Mouse (Mus musculus): ENCODE measurements around the gene Zfp811. TPM values are rescaled to one million over a fixed set of nuclear protein-coding genes. Genes with fewer than 3 reads are reported as not detected.
"Not testable (repeated sequence)": the region's sequence is repeated elsewhere in the genome, so short reads cannot be mapped to it uniquely, and the experiment has no call there.

Zfp811 gene
- total RNA-seq (2021) = under 1 TPM; 0.14 to 0.23 TPM
- long read RNA-seq, experiment 1 = 0 reads
- long read RNA-seq, experiment 2 = 0 reads

DNA sequence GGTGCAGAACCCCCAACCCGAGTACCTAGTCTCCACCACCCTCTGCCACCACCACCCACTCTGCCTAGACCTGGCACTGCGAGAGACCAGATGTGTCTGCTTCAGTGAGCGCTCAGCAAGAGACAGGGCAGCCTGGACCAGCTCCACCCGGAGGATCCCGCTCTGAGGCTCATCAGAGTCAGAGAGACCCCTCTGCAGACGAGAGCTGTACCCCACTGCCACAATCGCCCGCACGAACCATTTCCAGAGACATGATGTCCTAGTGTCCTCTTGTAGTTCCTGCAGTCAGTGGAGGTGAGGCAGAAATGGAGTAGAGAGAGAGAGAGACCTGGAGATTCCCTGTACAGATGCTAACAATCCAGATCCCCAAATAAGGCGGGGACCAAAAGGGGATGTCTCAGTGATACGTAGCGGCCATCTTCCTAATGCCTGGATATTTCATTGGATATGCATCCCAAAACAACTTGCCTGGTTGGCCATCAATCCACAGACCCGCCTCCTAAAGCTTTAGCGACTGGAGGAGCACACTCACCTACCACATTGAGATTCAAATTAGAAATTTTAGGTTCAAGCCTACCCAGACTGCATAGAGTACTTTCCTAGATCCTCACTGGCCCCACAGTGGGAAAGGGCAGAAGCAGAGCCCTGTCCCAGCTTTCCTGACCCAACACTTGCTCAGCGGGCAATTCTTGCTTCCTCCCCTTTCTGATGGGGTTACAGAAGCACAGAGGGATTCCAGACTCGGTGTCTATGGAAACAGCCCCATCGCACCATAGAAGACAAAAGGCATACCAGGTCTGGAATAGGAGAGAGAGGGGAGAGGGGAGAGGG, at the start of gene Zfp811:
TSS of gene Zfp811 (minus strand) at position 388 of the 831 bp plus-strand sequence.
- DNase-seq (ENCODE audit: low spot score) = peak; percentile 10

DNA sequence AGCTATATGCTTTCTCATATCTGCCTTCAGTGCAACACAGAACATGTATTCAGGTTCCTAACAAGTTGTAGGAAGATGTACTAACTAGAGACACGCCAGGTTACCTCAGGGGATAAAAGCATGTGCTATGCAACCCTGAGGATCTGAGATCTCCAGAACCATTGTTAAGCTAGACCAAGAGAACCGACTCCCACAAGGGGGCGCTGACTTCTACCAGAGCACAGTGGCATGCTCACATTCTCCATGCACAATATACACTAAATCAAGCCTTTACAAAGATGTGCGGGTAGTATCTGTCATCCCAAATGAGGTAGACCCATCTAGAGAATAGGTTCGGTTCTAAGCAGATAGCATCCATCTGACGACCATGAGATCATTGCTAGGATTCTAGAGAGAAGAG, 47.0 kb upstream of the Zfp811 start:
- not testable (repeated sequence) for DNase-seq (ENCODE audit: low spot score)

DNA sequence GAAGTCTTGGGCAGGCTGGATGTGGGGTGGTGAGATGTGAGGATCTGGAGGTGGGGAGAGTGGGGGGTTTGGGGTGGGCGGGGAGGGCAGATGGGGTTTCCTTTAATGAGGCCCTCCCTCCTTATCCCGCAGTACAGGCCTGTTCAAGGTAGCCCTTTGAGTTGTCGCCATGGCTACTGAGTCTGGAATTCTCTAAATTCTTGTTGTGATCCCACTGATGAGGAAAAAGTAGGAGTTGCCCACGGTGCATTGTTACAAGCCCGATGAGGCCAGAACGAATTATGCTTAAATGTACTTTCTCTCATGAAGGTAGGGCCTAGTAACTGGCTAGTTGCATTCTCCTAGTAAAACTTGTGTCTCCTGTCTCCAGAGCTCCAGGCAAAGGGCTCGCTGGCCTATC, 41.9 kb upstream of the Zfp811 start:
- no peak for DNase-seq (ENCODE audit: low spot score)

DNA sequence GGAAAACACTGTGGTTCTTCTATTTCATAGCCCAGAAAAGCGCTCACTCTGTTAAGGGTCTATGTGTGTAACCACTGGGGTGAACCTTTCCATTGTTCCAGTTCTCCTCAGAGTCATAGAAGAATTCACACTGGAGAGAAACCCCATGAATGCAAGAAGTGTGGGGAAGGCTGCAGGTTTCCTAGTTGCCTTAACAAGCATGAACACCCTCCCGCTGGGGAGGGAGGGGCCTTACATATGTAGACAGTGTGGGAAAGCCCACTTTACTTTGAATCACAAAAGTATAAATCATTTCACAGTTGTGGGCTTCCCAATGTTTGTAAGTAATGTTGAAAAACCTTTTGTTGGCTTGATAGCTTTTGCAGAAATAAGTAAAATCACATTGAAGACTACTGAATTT, 31.7 kb upstream of the Zfp811 start:
- no peak for DNase-seq (ENCODE audit: low spot score)

DNA sequence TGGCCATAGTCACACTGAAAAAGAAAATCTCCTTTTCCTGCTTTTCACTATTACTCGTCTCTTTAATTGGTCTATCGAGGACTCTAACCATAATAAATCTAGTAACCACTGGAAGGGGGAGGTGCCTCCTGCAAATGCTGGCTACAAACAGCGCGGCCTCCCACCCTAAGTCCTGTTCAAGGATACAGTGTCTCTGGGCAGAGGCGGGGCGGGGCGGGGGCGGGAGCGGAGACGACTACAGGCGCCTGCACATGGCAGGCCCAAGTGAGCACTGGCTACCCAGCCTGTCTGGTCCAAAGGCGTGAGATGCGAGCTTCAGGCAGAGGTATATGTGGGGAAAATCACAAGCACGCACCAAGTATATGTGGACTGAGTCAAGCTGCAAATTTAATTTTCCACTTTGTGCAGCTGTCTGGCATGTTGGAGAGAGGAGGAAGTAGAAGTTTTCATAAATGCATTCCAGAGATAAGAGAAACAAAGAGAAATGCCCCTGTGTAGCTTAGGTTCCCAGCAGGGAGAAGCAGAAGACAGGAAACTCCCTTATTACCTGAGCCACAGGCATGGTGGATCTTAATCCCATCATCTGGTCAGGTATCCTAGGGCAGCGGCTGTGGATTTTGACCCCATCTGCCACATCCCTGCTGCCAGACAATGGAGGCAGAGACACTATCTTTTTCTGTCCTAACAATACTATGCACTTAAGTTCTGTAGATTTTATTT, 29.5 kb upstream of the Zfp811 start:
- DNase-seq (ENCODE audit: low spot score) = no peak

DNA sequence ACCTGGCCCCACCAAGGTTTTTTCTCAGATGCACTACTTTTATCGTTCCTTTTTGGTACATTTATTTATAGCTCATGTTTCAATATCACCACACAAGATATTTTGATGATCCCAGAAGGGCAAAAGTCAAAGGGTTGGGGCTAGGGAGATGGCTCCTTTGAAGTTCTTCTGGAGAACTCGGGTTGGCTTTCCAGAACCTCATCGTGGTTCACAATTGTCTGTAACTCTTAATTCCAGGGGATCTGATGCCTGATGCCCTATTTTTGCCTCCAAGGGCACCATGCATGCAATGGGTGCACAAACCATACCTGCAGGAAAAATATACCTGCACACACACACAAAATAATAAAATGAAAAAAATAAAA, 20.7 kb upstream of the Zfp811 start:
- no peak for DNase-seq (ENCODE audit: low spot score)

DNA sequence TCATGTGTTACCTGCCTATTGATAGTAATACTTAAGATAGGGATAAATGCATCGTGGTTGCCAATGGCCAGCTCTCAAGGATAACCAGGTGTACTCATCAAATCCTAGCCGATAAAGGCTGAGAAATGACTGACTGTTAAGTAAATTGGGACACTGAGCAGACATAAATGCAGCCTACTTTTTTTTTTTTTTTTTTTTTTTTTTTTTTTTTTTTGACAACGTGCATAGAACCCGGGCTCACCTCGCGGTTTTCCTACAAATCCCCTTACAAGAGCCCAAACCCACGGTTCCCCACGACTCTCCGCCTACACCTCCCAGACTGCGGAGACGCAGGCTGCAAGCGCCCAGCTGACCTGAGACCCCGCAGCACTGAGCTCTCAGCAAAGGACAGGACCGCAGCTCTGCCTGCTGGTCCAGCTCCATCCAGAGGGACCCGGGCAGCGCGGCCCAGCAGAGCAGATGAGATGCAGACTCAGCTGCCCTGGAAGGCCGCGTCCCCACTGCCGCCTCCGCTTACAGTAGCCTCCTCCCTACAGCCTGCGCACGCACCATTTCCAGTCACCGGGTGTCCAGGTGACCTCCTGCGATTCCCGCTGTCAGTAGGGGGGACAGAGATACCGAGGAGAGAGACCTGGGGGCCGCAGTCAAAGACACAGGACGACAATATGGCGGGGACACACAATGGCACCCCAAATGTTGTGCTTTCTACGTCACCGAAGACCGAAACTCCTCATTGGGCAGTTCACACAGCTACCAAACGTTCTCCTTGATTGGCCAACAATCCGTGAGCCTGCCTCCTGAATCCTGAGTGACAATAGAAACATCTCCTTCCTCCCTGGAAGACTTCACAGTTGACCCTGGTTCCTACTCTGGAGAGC, 20.0 kb upstream of the Zfp811 start, which contains the start of gene Zfp799:
TSS of gene Zfp799 (minus strand) at position 722 of the 878 bp plus-strand sequence.
- peak; percentile 74 for DNase-seq (ENCODE audit: low spot score)

DNA sequence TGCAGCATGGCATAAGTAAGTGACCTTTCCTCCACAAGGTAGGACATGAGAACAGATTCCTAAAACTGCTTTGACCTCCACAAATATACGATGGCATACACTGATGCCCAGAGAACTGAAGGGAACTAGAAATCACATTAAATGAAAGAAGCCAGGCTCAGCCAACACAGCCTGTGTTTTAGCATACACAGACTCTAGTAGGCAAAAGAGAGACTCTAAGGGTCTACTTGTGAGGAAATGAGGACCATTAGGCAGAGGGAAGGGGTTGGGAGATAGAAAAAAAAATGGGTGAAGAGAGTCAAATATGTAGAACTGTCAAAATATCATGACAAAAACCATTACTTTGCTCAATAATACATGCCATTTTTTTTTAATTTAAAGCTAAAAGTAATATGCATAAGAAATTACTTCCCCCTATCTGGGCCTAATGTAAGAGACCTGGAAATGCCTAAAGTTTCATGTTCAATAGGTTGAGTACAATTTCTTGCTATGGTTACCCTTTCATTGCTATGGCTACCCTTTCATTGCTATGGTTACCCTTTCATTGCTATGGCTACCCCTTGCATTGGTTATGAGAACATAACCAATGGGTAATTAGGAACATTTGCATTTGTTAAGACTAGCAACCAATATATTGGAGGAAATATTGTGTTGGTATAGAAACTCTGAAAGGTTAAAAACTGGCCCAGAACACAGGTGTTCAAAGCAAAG, 6.5 kb upstream of the Zfp811 start:
- DNase-seq (ENCODE audit: low spot score) = no peak

DNA sequence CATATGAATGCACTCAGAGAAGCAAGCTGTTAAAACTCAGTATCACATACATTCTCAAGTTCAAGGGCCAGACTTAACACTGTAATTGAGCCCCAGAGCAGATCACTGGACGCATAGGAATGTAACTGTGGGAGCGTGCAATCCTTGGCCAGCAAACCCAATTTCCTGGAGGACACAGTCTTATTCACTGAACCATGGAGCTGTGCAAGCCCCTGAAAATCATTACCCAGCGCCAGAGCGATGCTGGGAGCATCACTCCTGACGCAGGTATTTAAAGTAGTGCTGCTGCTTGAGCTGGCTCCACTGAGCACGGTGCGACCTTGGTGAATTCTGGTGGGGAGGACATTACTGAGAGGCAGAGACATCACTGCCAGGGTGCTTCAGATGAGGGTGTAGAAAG, 4.4 kb upstream of the Zfp811 start:
- DNase-seq (ENCODE audit: low spot score) = no peak

DNA sequence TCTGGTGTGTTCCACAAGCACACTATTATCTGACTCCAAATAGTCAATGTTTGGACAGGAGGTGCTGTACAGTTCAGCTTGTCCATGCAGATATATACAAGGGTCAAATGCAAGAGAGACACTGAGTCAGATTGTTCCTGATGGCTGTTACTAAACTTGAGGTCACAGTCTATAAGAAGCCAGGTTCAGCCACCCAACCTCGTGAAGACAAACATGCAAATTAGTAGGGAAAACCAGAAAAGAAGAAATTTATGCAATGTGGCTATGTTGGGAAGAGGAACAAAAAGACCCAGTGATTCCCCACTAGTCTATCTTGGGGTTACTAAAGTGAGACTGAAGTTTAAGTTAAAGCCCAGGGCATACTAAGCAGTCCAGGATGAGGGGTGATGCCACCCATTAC, 917 bp upstream of the Zfp811 start:
- no peak for DNase-seq (ENCODE audit: low spot score)

DNA sequence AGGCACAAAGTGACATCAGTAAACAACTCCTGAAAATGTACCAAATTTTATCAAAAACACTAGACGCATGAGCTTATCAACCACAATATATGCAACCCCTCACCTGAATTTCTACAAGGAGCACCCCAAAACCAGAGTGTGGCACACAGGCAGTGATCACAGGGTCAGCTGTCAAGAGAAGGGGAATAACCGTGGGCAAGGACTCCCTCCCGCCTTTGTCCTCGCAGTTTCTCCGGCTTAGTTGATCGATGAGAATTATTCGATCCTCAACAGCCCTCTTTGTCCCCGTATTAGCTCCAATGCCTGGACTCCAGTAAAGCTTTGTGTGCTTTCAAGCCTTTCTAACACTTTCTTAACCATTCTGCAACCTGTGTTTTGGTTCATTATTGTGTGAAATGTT, 810 bp downstream of the Zfp811 start:
- no peak for DNase-seq (ENCODE audit: low spot score)

DNA sequence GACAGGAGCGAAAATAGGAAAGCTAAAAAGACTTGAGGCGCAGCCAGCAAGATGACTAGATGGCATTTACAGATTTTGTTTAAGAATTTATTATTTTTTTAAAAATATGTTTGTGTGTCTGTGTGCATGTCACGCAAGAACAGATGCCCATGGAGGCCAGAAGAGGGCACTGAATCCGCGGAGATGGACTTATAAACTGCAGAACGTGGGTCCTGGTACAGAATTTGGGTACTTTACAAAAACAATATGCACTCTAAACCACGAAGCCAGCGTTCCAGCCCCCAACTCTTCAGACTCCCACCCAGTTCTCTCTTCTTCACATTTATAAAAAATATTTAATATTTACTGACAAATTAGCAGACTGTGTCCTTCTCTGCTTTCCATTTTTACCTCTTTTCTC, 20.5 kb downstream of the Zfp811 start:
- DNase-seq (ENCODE audit: low spot score) = no peak

DNA sequence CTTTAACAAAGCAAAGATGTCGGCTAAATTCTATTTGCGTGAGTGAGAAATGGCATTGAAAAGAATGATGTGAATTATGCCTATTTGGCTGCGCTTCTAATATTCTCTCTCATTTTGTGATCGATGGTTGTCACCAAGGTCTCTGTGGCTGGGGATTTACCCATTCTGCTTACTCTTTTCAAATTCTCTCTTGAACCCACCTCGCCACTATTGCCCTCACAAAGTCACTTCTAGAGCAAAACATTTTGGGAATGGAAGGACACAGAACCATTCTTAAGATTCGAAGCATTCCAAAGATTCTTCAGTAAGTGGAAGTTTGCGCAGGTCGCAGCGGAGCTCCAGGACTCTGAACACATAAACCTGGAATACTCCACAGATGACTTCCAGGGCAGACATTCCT, 21.2 kb downstream of the Zfp811 start:
- DNase-seq (ENCODE audit: low spot score) = no peak

DNA sequence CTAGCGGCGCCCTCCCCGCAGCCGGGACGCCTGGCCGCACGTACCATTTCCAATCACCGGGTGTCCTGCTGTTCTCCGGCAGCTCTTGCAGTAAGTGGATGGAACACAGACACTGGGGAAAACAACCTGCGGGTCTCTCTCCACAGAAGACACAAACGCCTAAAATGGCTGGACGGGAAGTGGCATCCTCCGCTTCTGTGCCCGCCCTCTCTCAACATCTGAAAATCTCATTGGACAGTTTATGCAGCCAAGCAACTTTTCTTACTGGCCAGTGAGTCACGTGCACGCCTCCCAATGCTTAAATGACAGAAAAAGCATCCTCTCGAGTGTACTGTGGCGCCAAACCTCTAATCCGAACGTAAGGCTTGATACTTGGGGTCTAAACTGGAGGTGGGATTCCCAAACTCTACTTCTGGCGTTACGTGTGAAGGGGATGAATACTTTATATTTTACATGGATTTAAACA, 21.6 kb downstream of the Zfp811 start, which contains the start of gene Zfp871:
TSS of gene Zfp871 (minus strand) at position 194 of the 466 bp plus-strand sequence.
- DNase-seq (ENCODE audit: low spot score) = peak; percentile 91

DNA sequence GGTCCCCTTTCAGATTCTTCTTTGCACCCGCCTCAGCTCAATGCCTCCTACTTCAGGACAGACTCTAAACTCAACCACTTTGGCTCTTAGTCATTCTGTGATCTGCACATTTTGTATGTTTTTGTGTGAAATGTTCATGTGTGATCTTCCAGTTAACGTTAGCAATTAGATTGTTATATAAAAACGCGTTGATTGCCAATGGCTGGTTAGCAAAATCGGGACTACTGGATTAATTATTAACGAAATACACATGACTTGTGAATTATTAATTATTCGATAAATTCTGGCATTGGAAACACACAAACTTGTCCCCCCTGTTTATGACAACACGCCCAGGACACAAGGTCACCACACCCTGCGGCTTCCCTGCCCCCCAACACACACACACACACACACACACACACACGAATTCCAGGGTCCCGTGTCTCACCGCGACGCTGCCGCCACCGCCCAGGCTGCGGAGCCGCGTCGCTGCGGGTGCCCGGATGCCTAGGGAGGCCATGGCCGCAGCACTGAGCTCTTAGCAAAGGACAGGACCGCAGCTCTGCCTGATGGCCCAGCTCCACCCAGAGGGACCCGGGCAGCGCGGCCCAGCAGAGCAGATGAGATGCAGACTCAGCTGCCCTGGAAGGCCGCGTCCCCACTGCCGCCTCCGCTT, 22.2 kb downstream of the Zfp811 start:
- no peak for DNase-seq (ENCODE audit: low spot score)

DNA sequence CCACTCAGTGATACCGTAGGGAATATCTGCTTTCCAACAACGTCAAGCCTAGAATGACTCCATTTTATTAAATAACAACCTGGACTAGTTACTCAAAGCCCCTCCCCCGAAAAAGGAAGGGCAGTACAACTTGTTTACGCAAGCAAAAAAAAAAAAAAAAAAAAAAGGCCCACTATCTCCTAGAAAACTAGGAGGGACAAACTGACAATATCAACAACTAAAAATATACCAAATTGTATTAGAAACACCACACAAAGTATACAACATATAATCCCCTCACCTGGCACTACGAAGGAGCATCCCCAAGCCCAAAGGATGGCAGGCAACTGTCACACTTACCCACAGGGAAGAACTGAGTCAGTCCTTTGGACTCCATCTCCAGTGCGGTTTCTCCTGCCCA, 22.8 kb downstream of the Zfp811 start:
- DNase-seq (ENCODE audit: low spot score) = no peak

DNA sequence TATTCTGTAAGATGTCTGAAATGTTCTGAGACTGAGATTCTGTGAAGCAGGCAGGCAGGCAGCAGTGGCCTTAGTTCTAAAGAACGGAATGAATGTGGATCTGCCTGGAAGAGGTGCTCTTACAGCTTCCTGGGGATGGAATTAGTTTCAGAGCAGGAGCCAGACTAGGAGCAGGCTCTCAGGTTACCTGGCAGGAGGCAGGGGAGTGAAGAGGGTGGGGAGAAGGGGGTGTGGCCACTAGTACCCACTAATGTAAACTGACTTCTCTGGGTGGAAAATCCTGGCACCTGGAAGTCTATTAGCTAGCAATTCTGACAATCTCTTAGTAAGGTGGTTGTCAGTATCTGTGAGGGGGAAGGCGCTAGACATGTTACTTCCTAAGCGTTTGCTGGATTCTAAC, 24.1 kb downstream of the Zfp811 start:
- peak; percentile 58 for DNase-seq (ENCODE audit: low spot score)

DNA sequence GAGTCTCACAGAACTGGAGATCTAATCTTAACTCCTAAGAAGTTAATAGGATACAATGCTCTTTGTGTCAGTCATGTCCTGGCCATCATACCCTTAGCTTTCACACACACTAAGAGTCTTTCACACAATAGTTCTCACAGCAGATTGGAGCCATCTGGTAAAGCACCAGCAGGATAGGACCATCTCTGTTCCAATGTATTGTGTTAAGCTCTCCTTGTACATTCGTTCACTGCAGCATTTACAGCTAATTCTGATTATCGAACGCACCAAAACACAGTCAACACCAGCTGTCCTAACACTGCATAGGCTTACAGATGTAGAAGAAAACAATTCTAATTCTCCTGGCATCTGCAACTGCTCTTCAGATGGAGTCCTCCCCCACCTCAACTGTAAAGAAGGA, 32.2 kb downstream of the Zfp811 start:
- no peak for DNase-seq (ENCODE audit: low spot score)

DNA sequence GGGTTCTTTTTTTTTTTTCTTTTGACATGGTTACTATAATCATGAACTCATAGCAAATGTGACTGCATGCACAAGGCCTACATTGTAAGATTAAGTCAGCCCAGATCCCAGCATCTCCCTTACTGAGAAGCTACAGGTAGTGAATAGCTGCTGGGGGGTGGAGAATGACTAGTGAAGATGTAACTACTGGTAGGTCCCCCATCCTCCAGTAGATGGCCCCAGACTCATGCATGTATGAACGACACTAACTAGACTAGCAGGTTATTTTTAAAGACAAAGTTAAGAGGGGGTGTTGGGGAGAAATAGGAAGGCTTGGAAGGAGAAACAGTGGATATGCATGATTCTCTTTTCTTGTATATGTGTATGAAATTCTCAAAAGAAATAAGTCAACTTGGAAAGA, 38.5 kb downstream of the Zfp811 start:
- peak; percentile 37 for DNase-seq (ENCODE audit: low spot score)

DNA sequence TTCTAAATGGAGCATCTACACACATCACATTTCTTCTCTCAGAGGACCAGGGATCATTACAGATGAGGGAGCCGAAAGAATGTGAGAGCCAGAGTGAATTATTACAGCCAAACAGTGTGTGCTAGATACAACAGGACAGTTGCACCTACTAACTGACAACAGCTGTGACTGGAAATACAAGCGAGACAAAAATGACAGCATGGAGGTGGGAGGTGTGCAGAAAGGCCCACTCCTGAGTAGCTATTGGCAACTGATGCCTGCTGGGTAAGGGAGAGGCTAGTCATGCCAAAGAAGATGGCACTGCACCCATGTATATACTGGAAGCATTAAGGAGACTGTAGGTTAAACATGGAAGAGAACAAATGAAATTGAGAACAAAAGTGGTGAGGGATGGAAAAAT, 43.3 kb downstream of the Zfp811 start:
- DNase-seq (ENCODE audit: low spot score) = no peak

All from gastrocnemius, adult 18-20 months (tissue).